Mouse (Mus musculus) liver, embryonic 12.5 days (tissue): ENCODE results near the gene Rere. TPM values are rescaled to one million over a fixed set of nuclear protein-coding genes. Genes with fewer than 3 reads are reported as not detected.

Experiments
- ATAC-seq: fragments of 200-750 bp; cut with Nextera tagmentation; 2 replicates; pipeline ENCODE4 v1.8.0; 2017; ENCODE audit warnings: moderate number of reproducible peaks, mild to moderate bottlenecking, moderate library complexity
- H3K27ac ChIP-seq: fragments of 300-500 bp; sonication (generic); 2 replicates; pipeline ENCODE4 v1.5.1; 2016; ENCODE audit warnings: mild to moderate bottlenecking
- H3K27me3 ChIP-seq: fragments of 300-500 bp; sonication (generic); replicated peaks from 2 replicates; pipeline ENCODE4 v1.6.1; 2016; ENCODE audit warnings: mild to moderate bottlenecking, moderate library complexity
- H3K36me3 ChIP-seq: fragments of 300-500 bp; sonication (generic); 2 replicates; pipeline ENCODE4 v1.6.1; 2016; ENCODE audit warnings: mild to moderate bottlenecking, moderate library complexity
- H3K4me1 ChIP-seq: fragments of 300-500 bp; sonication (generic); 2 replicates; pipeline ENCODE4 v1.6.1; 2016
- H3K4me2 ChIP-seq: fragments of 300-500 bp; sonication (generic); 2 replicates; pipeline ENCODE4 v1.6.1; 2016; ENCODE audit warnings: mild to moderate bottlenecking, moderate library complexity
- H3K4me3 ChIP-seq: fragments of 300-500 bp; sonication (generic); 2 replicates; pipeline ENCODE4 v1.5.1; 2016; ENCODE audit warnings: mild to moderate bottlenecking, moderate library complexity
- H3K9ac ChIP-seq: fragments of 300-500 bp; sonication (generic); 2 replicates; pipeline ENCODE4 v1.6.1; 2016; ENCODE audit warnings: mild to moderate bottlenecking, moderate library complexity
- H3K9me3 ChIP-seq: fragments of 300-500 bp; sonication (generic); replicated peaks from 2 replicates; pipeline ENCODE4 v1.6.1; 2016; ENCODE audit warnings: mild to moderate bottlenecking, moderate library complexity
- WGBS: fragments of 180-500 bp; shearing (Covaris S2); methylation state at CpG from one replicate; pipeline ENCODE4 v1.1.7; 2016; ENCODE audit not compliant: insufficient replicate concordance; 5-methylcytosine and 5-hydroxymethylcytosine counted together
- polyA plus RNA-seq: library from polyadenylated mRNA; unstranded; fragments of >200 nt; fragmentation: Nextera tagmentation; extraction: Ambion mirVana; gene quantifications from 2 replicates; pipeline ENCODE4 v1.2.1, GENCODE M21; 2016

The Rere gene
- polyA plus RNA-seq, 1 experiment from 2014 or later = 11.6 TPM

DNA sequence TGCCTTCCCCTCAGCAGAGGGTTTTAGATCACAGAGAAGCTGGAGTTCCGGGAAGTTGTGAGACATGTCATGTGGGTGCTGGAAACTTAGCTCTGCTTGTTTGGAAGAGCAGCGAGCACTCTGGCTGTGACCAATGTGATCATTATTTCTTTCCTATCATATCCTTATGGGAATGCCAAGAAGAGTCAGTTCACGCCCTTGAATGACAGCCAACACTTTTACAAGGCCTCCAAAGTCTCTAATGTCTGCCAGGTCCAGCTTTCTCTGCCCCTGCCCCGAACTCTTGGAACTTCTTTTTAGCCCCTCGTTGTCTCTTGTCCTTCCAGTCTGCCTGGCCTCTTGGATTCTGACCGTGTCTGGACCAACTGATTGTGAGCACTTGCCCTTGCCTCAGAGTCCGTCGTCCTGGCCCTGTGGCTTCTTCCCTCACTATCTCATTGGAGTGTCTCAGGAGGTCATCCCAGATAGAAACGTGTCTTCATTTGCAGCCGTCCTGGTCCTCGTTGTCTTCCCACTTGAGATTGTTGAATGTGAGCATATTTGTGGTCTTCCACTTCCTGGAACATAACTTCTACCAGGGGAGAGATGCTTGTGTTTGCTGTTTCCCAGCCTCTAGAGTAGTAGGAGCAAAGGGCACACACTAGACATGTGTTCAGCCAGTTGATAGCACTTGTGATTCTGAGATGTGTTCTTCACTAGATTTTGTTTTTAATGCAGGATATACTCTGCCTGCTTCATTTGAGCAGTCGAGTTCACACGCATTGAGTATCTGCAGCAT, 120.6 kb downstream of the Rere start:
- peak overlapping the region; percentile 33 for H3K4me2 ChIP-seq
- peaks cover 93% of the 10 kb centered on the region for H3K4me1 ChIP-seq
- peaks cover 6% of the 10 kb centered on the region; the same call in 1 of the 2 replicates for H3K36me3 ChIP-seq
- H3K9ac ChIP-seq = peak overlapping the region; percentile 46; the same call in 1 of the 2 replicates
- no peak for ATAC-seq
- H3K27me3 ChIP-seq = no peaks in the 10 kb centered on the region
- no peaks in the 10 kb centered on the region for H3K9me3 ChIP-seq
- H3K27ac ChIP-seq = peak overlapping the region; percentile 58; the same call in 1 of the 2 replicates
- H3K4me3 ChIP-seq = no peak overlapping the region
- 28% methylated on average over 13 of the region's 13 CpGs for WGBS

DNA sequence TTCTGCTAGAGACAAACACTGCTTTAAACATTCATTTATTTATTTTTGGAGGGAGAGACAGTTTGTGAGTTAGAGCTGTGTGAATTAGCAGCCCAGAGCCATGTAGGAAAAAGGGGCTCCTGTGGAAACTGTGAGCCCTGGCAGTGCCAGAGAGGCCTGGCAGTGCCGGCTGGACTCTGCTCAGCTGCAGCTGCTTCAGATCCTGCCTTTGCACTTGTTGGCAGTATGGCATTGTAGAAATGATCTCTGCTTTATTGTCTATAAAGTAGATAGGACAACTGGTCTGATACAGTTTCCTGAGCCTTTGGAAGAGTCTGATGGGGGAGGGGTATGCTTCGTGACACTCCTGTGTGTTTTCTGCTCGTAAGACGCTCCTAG, 121.2 kb downstream of the Rere start:
- Histone ChIP-seq H3K4me2 (peak overlapping the region; percentile 33), H3K36me3 (peaks cover 9% of the 10 kb centered on the region; the same call in 1 of the 2 replicates), H3K27me3 (no peaks in the 10 kb centered on the region), H3K27ac (peak overlapping the region; percentile 58; the same call in 1 of the 2 replicates), H3K4me3 (no peak overlapping the region), H3K9me3 (no peaks in the 10 kb centered on the region), H3K4me1 (peaks cover 93% of the 10 kb centered on the region), H3K9ac (no peak overlapping the region; the same call in 1 of the 2 replicates)
- 33% methylated on average over 4 of the region's 4 CpGs for WGBS
- no peak for ATAC-seq

DNA sequence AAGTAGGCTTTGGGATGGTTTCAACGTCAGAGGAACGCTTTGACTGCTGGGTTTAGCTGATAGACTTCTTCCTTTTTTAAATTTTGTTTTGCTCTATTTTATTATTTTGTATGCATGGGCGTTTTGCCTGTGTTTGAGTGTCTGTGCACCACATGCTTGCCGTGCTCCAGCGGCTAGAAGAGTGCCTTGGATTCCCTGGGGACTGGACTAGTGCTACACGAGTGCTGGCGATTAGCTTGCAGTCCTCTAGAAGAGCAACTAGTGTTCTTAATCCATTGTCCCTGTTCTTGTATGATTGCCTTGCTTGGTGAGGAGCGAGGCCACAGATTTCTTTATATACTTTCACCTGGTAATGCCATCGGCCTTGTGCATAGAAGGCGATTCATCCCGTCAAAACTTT, 122.5 kb downstream of the Rere start:
- no peak overlapping the region for H3K4me3 ChIP-seq
- no peak overlapping the region for H3K4me2 ChIP-seq
- H3K27me3 ChIP-seq = no peaks in the 10 kb centered on the region
- 61% methylated on average over 11 of the region's 11 CpGs for WGBS
- H3K27ac ChIP-seq = no peak overlapping the region
- peaks cover 22% of the 10 kb centered on the region for H3K36me3 ChIP-seq
- H3K9me3 ChIP-seq = no peaks in the 10 kb centered on the region
- H3K4me1 ChIP-seq = peaks cover 87% of the 10 kb centered on the region
- no peak for ATAC-seq
- no peak overlapping the region for H3K9ac ChIP-seq

DNA sequence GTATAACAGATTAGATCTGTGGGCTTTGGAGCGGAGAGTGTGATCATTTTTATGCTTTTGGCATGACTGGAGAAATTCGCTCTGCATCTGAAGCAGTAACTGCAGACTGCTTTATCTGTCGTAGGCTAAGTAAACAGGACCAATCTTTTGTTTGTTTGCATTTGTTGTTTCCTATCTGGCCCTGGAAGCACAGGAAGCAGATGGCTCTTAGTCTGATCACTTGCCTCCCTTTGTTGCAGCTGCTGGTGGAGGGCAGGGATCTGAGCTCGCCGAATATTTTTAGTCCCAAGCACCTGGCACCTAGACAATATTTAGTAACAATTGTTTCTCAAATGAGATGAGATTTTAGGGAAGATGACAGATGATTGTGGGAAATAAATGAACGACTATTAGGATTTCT, 123.1 kb downstream of the Rere start:
- 37% methylated on average over 6 of the region's 6 CpGs for whole genome bisulfite sequencing
- Histone ChIP-seq H3K9me3 (no peaks in the 10 kb centered on the region), H3K36me3 (peaks cover 23% of the 10 kb centered on the region), H3K27me3 (no peaks in the 10 kb centered on the region), H3K4me1 (peaks cover 86% of the 10 kb centered on the region), H3K4me2 (no peak overlapping the region), H3K4me3 (no peak overlapping the region), H3K9ac (no peak overlapping the region), H3K27ac (no peak overlapping the region)
- ATAC-seq = no peak

DNA sequence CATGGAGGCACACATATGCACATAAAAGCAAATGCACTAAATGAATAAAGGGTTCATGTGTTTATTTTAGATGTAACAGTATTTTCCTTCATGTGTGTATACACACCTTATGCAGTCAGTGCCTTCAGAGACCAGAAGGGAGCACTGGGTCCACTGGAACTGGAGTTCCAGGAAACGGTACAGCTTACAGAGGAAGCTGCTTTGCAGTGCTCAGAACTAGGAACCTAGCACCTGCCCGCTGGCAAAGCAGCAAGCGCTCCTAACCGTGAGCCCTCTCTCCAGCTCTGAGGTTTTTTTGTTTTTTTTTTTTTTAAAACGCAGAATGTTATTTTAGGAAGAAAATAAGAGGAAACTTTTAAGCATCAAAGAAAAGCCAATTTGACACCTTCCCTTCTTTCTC, 124.3 kb downstream of the Rere start:
- no peaks in the 10 kb centered on the region for H3K9me3 ChIP-seq
- peak overlapping the region; percentile 75 for H3K27ac ChIP-seq
- peak overlapping the region; percentile 73 for H3K4me2 ChIP-seq
- 25% methylated on average over 5 of the region's 5 CpGs for WGBS
- peak; percentile 55; the same call in 1 of the 2 replicates for ATAC-seq
- H3K27me3 ChIP-seq = no peaks in the 10 kb centered on the region
- H3K4me1 ChIP-seq = peaks cover 75% of the 10 kb centered on the region
- H3K36me3 ChIP-seq = peaks cover 23% of the 10 kb centered on the region
- H3K4me3 ChIP-seq = peak overlapping the region; percentile 44
- peak overlapping the region; percentile 63 for H3K9ac ChIP-seq

DNA sequence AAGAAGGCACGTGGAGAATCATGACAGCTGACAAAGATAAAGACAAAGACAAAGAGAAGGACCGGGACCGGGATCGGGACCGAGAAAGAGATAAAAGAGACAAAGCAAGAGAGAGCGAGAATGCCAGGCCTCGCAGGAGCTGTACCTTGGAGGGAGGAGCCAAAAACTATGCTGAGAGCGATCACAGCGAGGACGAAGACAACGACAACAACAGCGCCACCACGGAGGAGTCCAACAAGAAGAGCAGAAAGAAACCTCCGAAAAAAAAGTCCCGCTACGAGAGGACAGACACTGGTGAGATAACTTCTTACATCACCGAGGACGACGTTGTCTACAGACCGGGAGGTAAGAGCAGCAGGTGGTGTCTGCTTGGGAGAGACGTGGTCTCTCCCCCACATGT, 124.9 kb downstream of the Rere start:
- no peaks in the 10 kb centered on the region for H3K27me3 ChIP-seq
- peak overlapping the region; percentile 44 for H3K4me3 ChIP-seq
- peak overlapping the region; percentile 75 for H3K27ac ChIP-seq
- peak overlapping the region; percentile 63 for H3K9ac ChIP-seq
- ATAC-seq = peak; percentile 77
- H3K9me3 ChIP-seq = no peaks in the 10 kb centered on the region
- peaks cover 69% of the 10 kb centered on the region for H3K4me1 ChIP-seq
- H3K36me3 ChIP-seq = peaks cover 23% of the 10 kb centered on the region
- peak overlapping the region; percentile 73 for H3K4me2 ChIP-seq
- WGBS = 20% methylated on average over 21 of the region's 21 CpGs

DNA sequence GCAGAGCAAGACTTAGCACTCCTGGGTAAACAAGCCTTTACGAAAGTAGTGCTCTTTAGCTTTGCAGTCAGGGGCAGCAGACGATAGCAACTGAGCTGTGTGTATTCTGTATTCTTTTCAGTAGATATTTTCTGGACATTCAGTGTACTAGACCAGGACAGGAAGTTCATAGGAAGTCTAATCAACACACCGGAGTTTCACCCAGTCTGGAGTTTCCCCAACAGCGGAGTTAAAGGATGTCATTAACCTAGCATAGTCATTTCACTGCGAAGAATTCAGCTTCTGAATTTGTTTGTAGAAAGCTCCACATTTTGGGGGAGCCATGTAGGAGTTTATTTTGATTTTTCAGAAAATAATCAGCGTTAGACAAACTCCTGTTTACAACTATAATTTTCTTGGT, 125.4 kb downstream of the Rere start:
- peak; percentile 14; the same call in 1 of the 2 replicates for ATAC-seq
- Histone ChIP-seq H3K27me3 (no peaks in the 10 kb centered on the region), H3K27ac (peak overlapping the region; percentile 75), H3K9ac (peak overlapping the region; percentile 63), H3K4me2 (peak overlapping the region; percentile 73), H3K4me1 (peaks cover 64% of the 10 kb centered on the region), H3K9me3 (no peaks in the 10 kb centered on the region), H3K36me3 (peaks cover 23% of the 10 kb centered on the region), H3K4me3 (peak overlapping the region; percentile 44)
- 65% methylated on average over 6 of the region's 6 CpGs for WGBS

DNA sequence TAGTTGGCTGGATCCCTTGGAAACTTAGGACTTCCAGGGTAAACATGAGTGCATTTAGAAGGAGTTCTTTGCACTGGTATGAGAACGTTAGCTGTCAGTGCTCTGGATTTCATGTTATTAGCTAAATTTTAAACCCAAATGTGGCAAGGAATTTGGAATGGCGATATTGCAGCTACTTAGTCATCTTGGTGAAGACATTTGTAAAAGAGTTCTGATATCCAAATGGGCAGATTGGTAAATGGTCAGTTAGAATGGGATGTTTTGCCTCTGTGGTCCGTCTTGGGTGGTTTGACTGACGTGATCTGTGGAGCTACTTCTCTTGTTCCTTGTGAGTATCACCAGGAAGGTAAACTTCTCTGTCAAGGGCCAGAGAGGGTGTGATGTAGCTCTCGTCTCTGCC, 132.8 kb downstream of the Rere start:
- no peaks in the 10 kb centered on the region for H3K9me3 ChIP-seq
- 73% methylated on average over 5 of the region's 5 CpGs for WGBS
- no peak overlapping the region for H3K9ac ChIP-seq
- H3K4me1 ChIP-seq = peaks cover 30% of the 10 kb centered on the region
- H3K27me3 ChIP-seq = no peaks in the 10 kb centered on the region
- H3K4me3 ChIP-seq = no peak overlapping the region
- peaks cover 8% of the 10 kb centered on the region; the same call in 1 of the 2 replicates for H3K36me3 ChIP-seq
- H3K27ac ChIP-seq = no peak overlapping the region
- H3K4me2 ChIP-seq = no peak overlapping the region
- no peak for ATAC-seq

DNA sequence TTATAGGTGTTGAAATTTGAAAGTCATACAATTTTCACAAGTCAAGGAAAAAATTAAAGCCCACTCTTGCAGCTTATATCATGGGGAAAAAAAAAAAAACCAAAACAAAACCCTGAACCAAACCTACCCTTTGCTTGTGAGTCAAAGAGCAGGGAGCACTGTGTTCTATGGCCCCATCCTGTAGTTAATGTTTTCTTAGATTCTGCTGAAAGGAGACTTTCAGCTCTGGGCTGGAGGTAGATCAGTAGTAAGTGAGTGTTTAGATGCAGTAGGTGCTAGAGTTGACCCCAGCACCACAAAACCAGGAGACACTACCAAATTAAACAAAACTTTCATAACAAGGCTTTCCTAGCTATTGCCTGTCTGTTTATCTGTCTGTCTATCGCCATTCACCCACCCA, 133.3 kb downstream of the Rere start:
- no peak overlapping the region for H3K9ac ChIP-seq
- 71% methylated on average over 1 of the region's 1 CpGs for WGBS
- H3K27ac ChIP-seq = peak overlapping the region; percentile 64; the same call in 1 of the 2 replicates
- peaks cover 34% of the 10 kb centered on the region for H3K4me1 ChIP-seq
- peaks cover 8% of the 10 kb centered on the region; the same call in 1 of the 2 replicates for H3K36me3 ChIP-seq
- ATAC-seq = no peak
- no peak overlapping the region for H3K4me3 ChIP-seq
- H3K27me3 ChIP-seq = no peaks in the 10 kb centered on the region
- H3K9me3 ChIP-seq = no peaks in the 10 kb centered on the region
- H3K4me2 ChIP-seq = peak overlapping the region; percentile 8; the same call in 1 of the 2 replicates

DNA sequence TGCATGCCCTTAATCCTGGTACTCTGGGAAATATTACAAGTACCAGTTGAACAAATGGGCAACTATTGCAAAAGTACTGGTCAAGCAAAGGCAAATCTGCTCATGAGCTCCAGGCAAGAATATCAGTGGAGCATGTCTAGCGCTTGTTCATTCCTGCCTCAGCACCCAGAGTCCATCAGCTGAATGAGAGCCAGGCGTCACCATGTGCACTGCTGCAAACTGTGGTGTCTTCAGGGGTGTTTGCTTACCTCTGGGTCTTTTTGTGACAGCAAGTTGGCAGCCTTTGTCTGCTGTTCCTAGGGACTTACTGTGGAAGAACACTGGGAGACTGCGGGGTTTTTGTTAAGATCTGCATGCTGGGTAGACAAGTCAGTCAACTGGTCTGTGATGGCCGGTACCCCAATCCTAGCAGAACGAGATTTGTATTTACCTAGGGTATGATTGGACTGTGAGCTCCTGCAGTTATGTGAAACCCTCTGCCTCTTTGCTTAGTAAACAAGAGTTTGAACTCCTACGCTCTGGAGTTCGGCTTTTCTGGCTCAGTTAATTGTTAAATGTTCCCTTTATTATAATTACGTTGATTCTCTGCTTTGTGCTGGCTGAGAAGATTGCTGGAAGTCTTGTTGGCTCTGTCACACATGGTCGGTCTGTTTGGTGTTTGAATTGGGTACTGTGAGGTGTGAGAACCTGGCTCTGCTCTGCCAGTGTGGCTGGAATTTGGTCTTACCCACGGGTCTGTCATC, 134.0 kb downstream of the Rere start:
- H3K9me3 ChIP-seq = no peaks in the 10 kb centered on the region
- H3K27me3 ChIP-seq = no peaks in the 10 kb centered on the region
- WGBS = 80% methylated on average over 10 of the region's 10 CpGs
- H3K4me2 ChIP-seq = peak overlapping the region; percentile 8; the same call in 1 of the 2 replicates
- H3K4me3 ChIP-seq = no peak overlapping the region
- H3K36me3 ChIP-seq = peaks cover 8% of the 10 kb centered on the region; the same call in 1 of the 2 replicates
- no peak for ATAC-seq
- peaks cover 36% of the 10 kb centered on the region for H3K4me1 ChIP-seq
- H3K9ac ChIP-seq = no peak overlapping the region
- H3K27ac ChIP-seq = peak overlapping the region; percentile 64

DNA sequence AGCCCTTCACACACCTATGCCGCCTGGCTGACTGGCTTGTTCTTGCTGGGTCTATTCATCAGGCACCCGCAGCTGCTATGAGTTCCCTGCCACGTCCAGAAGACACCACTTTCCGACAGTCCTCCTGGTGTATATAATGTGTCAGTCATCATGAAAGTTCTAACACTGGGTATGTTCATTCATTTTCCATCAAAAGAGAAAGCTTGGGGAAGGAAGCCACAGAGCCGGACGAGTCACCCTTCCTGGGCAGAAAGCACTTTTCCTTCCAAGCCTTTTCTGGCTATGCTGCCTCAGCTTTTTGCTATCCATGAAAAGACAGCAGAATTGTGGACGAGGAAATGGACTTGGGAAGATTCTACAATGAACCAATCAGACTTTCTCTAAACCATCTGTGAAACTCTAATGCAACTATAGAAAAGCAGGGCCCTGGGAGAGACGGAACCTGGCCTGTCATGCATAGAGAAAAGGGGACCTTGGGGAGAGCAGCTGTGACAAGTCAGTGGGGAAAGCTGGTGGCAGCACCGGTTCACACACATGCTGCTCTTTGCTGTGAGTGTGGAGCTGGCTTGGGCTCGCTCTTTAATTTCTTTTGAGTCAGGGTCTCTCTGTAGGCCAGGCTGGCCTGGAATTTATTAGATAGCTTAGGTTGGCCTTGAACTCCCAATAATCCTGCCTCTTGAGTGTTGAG, 139.3 kb downstream of the Rere start:
- no peak for ATAC-seq
- no peak overlapping the region for H3K4me2 ChIP-seq
- H3K27ac ChIP-seq = no peak overlapping the region
- peaks cover 14% of the 10 kb centered on the region for H3K36me3 ChIP-seq
- no peak overlapping the region for H3K9ac ChIP-seq
- H3K4me1 ChIP-seq = peaks cover 22% of the 10 kb centered on the region; the same call in 1 of the 2 replicates
- no peaks in the 10 kb centered on the region for H3K27me3 ChIP-seq
- 80% methylated on average over 10 of the region's 10 CpGs for WGBS
- H3K4me3 ChIP-seq = no peak overlapping the region
- no peaks in the 10 kb centered on the region for H3K9me3 ChIP-seq
